In genomic region chr12:107890326-107890725, GRCm38 (mm10) we compare ENCODE assay signal across 24 mouse cellular contexts.
DNase-seq lines count a peak whose midpoint lies in the region; ATAC-seq and TF ChIP-seq lines count a peak whose summit lies in the region.
"Had no signal": no experiment of that assay in that cellular context is flagged by ENCODE, and none has a peak within 500 bp of the region (broad histone marks: within the 10 kb centered on the region; RNA-seq: fewer than 3 reads in every experiment).

No protein-coding gene starts in this region.

- no peaks in the 10 kb centered on the region for H3K9me3 ChIP-seq in hindbrain, embryonic 10.5 days
- H3K9me3 ChIP-seq in hindbrain, embryonic 13.5 days = no peaks in the 10 kb centered on the region
- H3K9me3 ChIP-seq in embryonic facial prominence, embryonic 10.5 days = no peaks in the 10 kb centered on the region
- H3K9me3 ChIP-seq in embryonic facial prominence, embryonic 13.5 days = no peaks in the 10 kb centered on the region
- H3K9me3 ChIP-seq in limb, embryonic 14.5 days (ENCODE audit: control insufficient read depth, low read length) = no peaks in the 10 kb centered on the region
- H3K9me3 ChIP-seq: forebrain, embryonic 15.5 days; intestine, embryonic 15.5 days; midbrain, embryonic 12.5 days; neural tube, embryonic 13.5 days had no signal

- H3K27ac ChIP-seq in hindbrain, embryonic 10.5 days = peak overlapping the region; percentile 70
- H3K27ac ChIP-seq in hindbrain, embryonic 13.5 days = no peak overlapping the region; the same call in 1 of the 2 replicates
- peak overlapping the region; percentile 82 for H3K27ac ChIP-seq in embryonic facial prominence, embryonic 10.5 days (replicated peaks)
- peak overlapping the region; percentile 78 for H3K27ac ChIP-seq in embryonic facial prominence, embryonic 13.5 days
- H3K27ac ChIP-seq in limb, embryonic 14.5 days (replicated peaks; ENCODE audit: low read depth, low read length) = 0 out of 2 replicates have a peak overlapping the region, but pooled peaks have one; percentile 55
- H3K27ac ChIP-seq: forebrain, embryonic 15.5 days; intestine, embryonic 15.5 days; liver, embryonic 14.5 days; midbrain, embryonic 12.5 days; neural tube, embryonic 13.5 days had no signal

- WGBS in hindbrain, embryonic 10.5 days = 78% methylated on average over 7 of the region's 7 CpGs
- 78% methylated on average over 7 of the region's 7 CpGs for WGBS in hindbrain, embryonic 13.5 days
- 60% methylated on average over 7 of the region's 7 CpGs for WGBS in embryonic facial prominence, embryonic 10.5 days
- 31% methylated on average over 7 of the region's 7 CpGs for WGBS in embryonic facial prominence, embryonic 13.5 days
- WGBS in limb, embryonic 14.5 days = 41% methylated on average over 7 of the region's 7 CpGs

- H3K4me2 ChIP-seq in hindbrain, embryonic 13.5 days = no peak overlapping the region
- no peak overlapping the region for H3K4me2 ChIP-seq in embryonic facial prominence, embryonic 13.5 days
- no peak overlapping the region for H3K4me2 ChIP-seq in limb, embryonic 14.5 days (replicated peaks; ENCODE audit: low read depth, low read length, severe bottlenecking)
- H3K4me2 ChIP-seq: forebrain, embryonic 15.5 days; heart, embryonic 11.5 days; intestine, embryonic 15.5 days; midbrain, embryonic 12.5 days; neural tube, embryonic 13.5 days had no signal

- H3K36me3 ChIP-seq in hindbrain, embryonic 10.5 days = no peaks in the 10 kb centered on the region
- no peaks in the 10 kb centered on the region for H3K36me3 ChIP-seq in hindbrain, embryonic 13.5 days
- H3K36me3 ChIP-seq in embryonic facial prominence, embryonic 10.5 days (replicated peaks) = no peaks in the 10 kb centered on the region
- no peaks in the 10 kb centered on the region for H3K36me3 ChIP-seq in embryonic facial prominence, embryonic 13.5 days
- H3K36me3 ChIP-seq in limb, embryonic 14.5 days (ENCODE audit: control insufficient read depth, insufficient read depth, low read length) = no peaks in the 10 kb centered on the region
- H3K36me3 ChIP-seq: forebrain, embryonic 15.5 days; intestine, embryonic 15.5 days; midbrain, embryonic 12.5 days; neural tube, embryonic 13.5 days had no signal

- H3K27me3 ChIP-seq in hindbrain, embryonic 10.5 days (ENCODE audit: insufficient read depth, poor library complexity, severe bottlenecking) = peaks cover 20% of the 10 kb centered on the region
- H3K27me3 ChIP-seq in hindbrain, embryonic 13.5 days = peaks cover 8% of the 10 kb centered on the region; the same call in 1 of the 2 replicates
- H3K27me3 ChIP-seq in embryonic facial prominence, embryonic 10.5 days (replicated peaks; ENCODE audit: low read depth, poor library complexity, severe bottlenecking) = peaks cover 16% of the 10 kb centered on the region; the same call in 1 of the 2 replicates
- no peaks in the 10 kb centered on the region for H3K27me3 ChIP-seq in embryonic facial prominence, embryonic 13.5 days
- no peaks in the 10 kb centered on the region for H3K27me3 ChIP-seq in limb, embryonic 14.5 days (ENCODE audit: control insufficient read depth, insufficient read depth, low read length)
- H3K27me3 ChIP-seq: forebrain, embryonic 15.5 days; intestine, embryonic 15.5 days; neural tube, embryonic 13.5 days had no signal

- peaks cover 48% of the 10 kb centered on the region for H3K4me1 ChIP-seq in hindbrain, embryonic 10.5 days (replicated peaks)
- H3K4me1 ChIP-seq in hindbrain, embryonic 13.5 days (replicated peaks) = peaks cover 19% of the 10 kb centered on the region
- peaks cover 51% of the 10 kb centered on the region for H3K4me1 ChIP-seq in embryonic facial prominence, embryonic 10.5 days
- peaks cover 46% of the 10 kb centered on the region for H3K4me1 ChIP-seq in embryonic facial prominence, embryonic 13.5 days
- H3K4me1 ChIP-seq in limb, embryonic 14.5 days (ENCODE audit: control insufficient read depth, insufficient read depth, low read length) = peaks cover 34% of the 10 kb centered on the region
- H3K4me1 ChIP-seq: intestine, embryonic 15.5 days had no signal

- DNase-seq in hindbrain, embryonic 10.5 days (ENCODE audit: low spot score) = no peak
- DNase-seq in embryonic facial prominence, embryonic 10.5 days (ENCODE audit: low spot score) = peak; percentile 62
- DNase-seq in limb, embryonic 14.5 days (ENCODE audit: low spot score) = no peak
- DNase-seq in lung, postnatal 10 days = no peak
- no peak for DNase-seq in frontal cortex, adult 2 months (ENCODE audit: extremely low spot score in 1 of 2, low spot score in 1 of 2)
- DNase-seq: adrenal gland, adult 2 months; adrenal gland, postnatal 36 days; cerebellum, adult 18-20 months; heart, postnatal 4 days; kidney, adult 2 months; layer of hippocampus, postnatal 36 days; liver; lung, adult 2 months; lung, postnatal 36 days; right cerebral cortex, postnatal 4 days had no signal

- ATAC-seq in hindbrain, embryonic 13.5 days (ENCODE audit: low FRiP score) = no peak
- no peak for ATAC-seq in embryonic facial prominence, embryonic 13.5 days (ENCODE audit: insufficient number of reproducible peaks, insufficient read depth, low FRiP score, low TSS enrichment, low read depth)
- ATAC-seq in limb, embryonic 14.5 days (ENCODE audit: low FRiP score, low read depth) = no peak
- ATAC-seq: CD4-positive, CD25-positive, alpha-beta regulatory T cell, adult 4 months; forebrain, embryonic 15.5 days had no signal

- H3K9ac ChIP-seq in hindbrain, embryonic 13.5 days = no peak overlapping the region
- 0 out of 2 replicates have a peak overlapping the region, but pooled peaks have one; percentile 21 for H3K9ac ChIP-seq in embryonic facial prominence, embryonic 13.5 days
- no peak overlapping the region for H3K9ac ChIP-seq in limb, embryonic 14.5 days (ENCODE audit: low read depth, low read length, severe bottlenecking)
- H3K9ac ChIP-seq: forebrain, embryonic 15.5 days; intestine, embryonic 15.5 days; liver, embryonic 14.5 days; midbrain, embryonic 12.5 days; neural tube, embryonic 13.5 days had no signal

- H3K4me3 ChIP-seq in hindbrain, embryonic 10.5 days = no peak overlapping the region
- no peak overlapping the region for H3K4me3 ChIP-seq in hindbrain, embryonic 13.5 days
- no peak overlapping the region for H3K4me3 ChIP-seq in embryonic facial prominence, embryonic 10.5 days
- H3K4me3 ChIP-seq in embryonic facial prominence, embryonic 13.5 days = no peak overlapping the region
- no peak overlapping the region for H3K4me3 ChIP-seq in limb, embryonic 14.5 days (replicated peaks; ENCODE audit: low read length)
- H3K4me3 ChIP-seq: forebrain, embryonic 15.5 days; intestine, embryonic 15.5 days; midbrain, embryonic 12.5 days; neural tube, embryonic 13.5 days had no signal

- TF ChIP-seq POLR2A in limb, embryonic 14.5 days (IDR thresholded peaks at IDR 0.05; ENCODE audit: borderline replicate concordance, extremely low read depth, insufficient read depth, insufficient read length) = no peak
